Mouse (Mus musculus): ENCODE results near the gene Cbl. TPM values are rescaled to one million over a fixed set of nuclear protein-coding genes. Genes with fewer than 3 reads are reported as not detected.
A peak's percentile ranks its signal among the peaks of the same experiment; 100 is the strongest.
"Not testable (repeated sequence)": the region's sequence is repeated elsewhere in the genome, so short reads cannot be mapped to it uniquely, and the experiment has no call there.

The Cbl gene
- total RNA-seq, 2 experiments from 2014 or later = 45.2 to 65.1 TPM

DNA sequence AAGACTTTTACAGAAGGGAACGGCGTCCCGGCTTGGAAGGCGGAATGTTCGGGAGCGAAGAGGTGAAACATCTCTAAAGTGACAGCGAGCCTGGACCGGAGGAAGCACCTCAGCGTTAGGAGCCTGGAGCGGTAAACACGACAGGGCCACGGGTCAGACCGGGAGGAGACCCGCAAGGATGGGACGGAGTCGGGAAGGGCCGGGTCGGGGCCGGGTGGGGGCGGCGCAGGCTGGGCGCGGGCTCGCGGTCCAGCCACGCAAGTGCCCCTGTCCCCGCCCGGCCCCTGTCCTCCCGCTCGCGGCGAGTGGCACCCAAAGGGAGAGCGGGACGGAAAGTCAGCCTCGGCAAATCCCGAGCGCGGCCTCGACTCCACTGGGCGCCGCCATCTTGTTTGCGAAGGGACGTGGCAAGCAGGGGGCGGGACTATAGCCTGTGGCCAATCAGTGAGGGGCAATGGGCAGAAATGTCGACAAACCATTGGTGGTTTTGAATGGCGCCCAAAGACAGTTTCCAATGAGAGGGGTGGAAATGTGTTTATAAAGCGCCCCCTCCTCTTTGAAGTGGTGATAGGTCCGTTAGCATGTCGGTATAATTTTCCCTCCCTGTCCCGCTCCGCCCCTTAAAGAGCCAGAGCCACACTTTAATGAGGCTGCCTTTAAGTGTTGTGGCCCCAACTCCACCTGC, 120.6 kb downstream of the Cbl start, which contains the start of the genes Gm49380 and Rnf26:
TSS of gene Gm49380 (minus strand) at position 396 of the 685 bp plus-strand sequence.
TSS of gene Rnf26 (minus strand) at position 413 of the 685 bp plus-strand sequence.
- DNase-seq (ENCODE audit: low spot score in 2 of 2) = peak; percentile 90 to 93
- intact Hi-C loops (cut with DNase I) = no loop called here

GRCm38 (mm10) chr9:44111909-44112308, 121.9 kb downstream of the Cbl start:
- DNase-seq (ENCODE audit: low spot score in 2 of 2); intact Hi-C loops (cut with DNase I): not testable (repeated sequence)

DNA sequence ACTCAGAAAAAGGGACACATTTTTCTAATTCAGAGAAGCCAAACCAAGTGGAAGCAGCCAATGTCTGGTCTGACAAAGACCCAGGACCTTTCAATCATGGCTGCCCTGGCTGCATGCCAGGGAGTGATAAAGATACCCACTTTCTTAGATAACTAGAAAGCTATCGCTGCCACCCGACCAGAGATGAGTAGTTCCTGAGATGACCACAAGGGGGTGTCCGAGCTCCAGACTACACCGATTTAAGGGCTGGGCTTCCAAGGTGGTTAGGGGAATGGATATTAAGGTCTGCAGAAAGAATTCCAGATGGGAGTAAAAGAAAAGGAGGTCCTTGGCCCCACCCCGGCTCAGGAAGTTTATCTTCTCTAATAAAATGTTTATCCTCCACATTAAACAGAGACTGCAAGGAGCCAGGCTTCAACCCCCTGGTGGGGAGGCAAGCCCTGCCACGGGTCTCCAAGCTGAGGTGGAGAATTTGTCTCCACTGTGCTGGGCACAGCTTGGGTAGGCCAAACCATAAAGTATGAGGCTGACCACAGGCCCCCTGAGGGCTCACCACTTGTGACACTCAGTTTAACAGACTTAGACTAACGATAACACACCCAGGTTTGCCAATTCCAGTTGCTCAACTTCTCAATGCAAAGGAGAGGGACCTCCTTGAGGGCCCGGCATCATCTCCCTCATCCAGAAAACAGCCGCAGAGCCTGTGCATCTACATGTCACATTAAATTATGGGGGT, 124.3 kb downstream of the Cbl start:
- DNase-seq (ENCODE audit: low spot score in 2 of 2) = peak; percentile 69 to 73
- intact Hi-C loops (cut with DNase I) = loop anchor here (10.0 kb wide), 1 partner anchor 125 kb away; no protein-coding TSS in a partner anchor

GRCm38 (mm10) chr9:44108269-44109055, 125.4 kb downstream of the Cbl start:
- no peak for DNase-seq (ENCODE audit: low spot score in 2 of 2)
- intact Hi-C loops (cut with DNase I) = loop anchor here (10.0 kb wide), 1 partner anchor 124 kb away; no protein-coding TSS in a partner anchor

DNA sequence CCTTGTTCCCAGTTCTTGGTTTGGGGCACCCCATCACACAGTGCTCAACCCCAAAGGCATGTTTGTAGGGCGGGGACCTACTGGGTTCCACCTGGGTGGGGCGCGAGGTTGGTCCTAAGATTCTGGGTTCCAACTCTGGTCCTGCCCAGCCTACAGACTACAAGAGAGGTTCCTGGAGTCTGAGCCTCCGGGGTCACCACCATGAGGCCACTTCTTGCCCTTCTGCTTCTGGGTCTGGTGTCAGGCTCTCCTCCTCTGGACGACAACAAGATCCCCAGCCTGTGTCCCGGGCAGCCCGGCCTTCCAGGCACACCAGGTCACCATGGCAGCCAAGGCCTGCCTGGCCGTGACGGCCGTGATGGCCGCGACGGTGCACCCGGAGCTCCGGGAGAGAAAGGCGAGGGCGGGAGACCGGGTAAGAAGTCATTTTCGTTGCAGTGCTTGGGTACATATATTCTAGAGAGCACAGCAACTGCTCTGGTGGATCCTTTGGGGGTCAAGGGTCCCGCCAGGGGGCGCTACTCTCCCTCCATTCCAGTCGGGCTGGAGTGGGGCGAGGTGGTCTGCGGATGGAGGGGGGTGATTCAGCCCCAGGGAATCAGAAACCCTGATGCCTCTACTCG, 126.2 kb downstream of the Cbl start:
- DNase-seq (ENCODE audit: low spot score in 2 of 2) = no peak
- intact Hi-C loops (cut with DNase I) = loop anchor here (10.0 kb wide), 1 partner anchor 123 kb away; no protein-coding TSS in a partner anchor

DNA sequence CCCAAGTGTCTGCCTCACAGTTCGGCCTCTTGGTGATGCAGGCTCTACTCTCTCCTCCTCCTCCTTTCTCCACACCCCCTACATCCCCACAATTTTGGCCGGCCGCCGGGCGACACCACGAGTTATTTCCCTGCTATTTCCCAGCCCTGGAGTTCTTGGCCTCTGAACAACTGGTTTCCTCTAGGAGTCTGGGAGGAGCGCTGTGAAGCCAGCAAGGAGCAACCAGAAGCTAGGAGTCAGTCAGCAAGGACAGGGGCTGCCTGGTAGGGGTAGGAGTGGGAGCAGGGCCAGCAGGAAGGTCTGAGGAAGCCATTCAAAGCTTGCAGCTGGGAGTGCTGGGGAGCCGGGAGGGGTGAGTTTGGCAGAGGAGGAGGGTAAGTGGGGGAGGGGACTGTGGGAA, 126.7 kb downstream of the Cbl start, which contains the start of gene C1qtnf5:
TSS of gene C1qtnf5 (plus strand) at position 136 of the 400 bp plus-strand sequence.
- intact Hi-C loops (cut with DNase I) = loop anchor here (10.0 kb wide), 1 partner anchor 122 kb away; no protein-coding TSS in a partner anchor

GRCm38 (mm10) chr9:44106596-44106995, 127.3 kb downstream of the Cbl start:
- intact Hi-C loops (cut with DNase I) = loop anchor here (10.0 kb wide), 1 partner anchor 122 kb away; no protein-coding TSS in a partner anchor
- no peak for DNase-seq (ENCODE audit: low spot score in 2 of 2)

More for the DNA sequence above, 126.7 kb downstream of the Cbl start, which contains the start of gene C1qtnf5:
- DNase-seq (ENCODE audit: low spot score in 2 of 2) = peak; percentile 60 to 70

GRCm38 (mm10) chr9:44106182-44106581, 127.7 kb downstream of the Cbl start:
- intact Hi-C loops (cut with DNase I) = loop anchor here (10.0 kb wide), 1 partner anchor 121 kb away; no protein-coding TSS in a partner anchor
- DNase-seq (ENCODE audit: low spot score in 2 of 2) = no peak

DNA sequence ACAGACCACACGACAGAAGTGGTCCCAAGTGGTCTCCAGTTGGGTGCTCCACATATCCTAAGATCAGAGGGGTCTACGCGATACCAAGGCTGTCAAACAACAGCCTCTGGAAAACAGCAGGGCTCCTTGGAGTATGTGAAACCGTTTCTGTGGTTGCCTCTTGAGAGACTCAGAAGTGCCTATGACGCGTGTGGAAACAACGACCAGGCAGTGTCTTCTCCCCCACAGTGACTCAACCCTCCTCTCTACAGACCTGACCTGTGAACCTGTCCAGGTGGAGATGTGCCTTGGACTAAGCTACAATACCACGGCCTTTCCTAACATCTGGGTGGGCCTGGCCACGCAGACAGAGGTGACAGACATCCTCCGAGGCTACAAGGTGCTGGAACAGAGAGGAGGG, 128.1 kb downstream of the Cbl start:
- intact Hi-C loops (cut with DNase I) = loop anchor here (10.0 kb wide), 1 partner anchor 121 kb away; no protein-coding TSS in a partner anchor
- DNase-seq (ENCODE audit: low spot score in 2 of 2) = no peak

DNA sequence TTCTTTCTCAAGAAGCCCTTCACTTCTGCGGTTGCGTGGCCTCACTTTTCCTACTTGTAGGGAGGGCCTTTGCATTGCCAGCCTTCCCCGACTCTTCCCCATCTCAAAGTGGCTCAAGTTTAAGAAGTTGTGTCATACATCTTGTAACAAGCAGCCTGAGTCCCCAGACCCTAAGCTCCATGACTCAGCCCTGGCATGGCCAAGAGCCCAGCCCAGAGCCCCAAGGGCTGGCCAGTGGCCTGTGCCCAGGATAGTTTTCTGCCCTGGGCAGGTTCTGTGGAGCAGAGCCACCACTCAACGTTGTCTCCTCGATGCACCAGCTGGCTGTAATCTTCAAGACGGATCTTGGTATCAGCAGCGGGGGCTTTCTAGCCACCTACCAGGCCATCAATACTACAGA, 129.0 kb downstream of the Cbl start:
- intact Hi-C loops (cut with DNase I) = loop anchor here (10.0 kb wide), 1 partner anchor 120 kb away; no protein-coding TSS in a partner anchor
- no peak for DNase-seq (ENCODE audit: low spot score in 2 of 2)

DNA sequence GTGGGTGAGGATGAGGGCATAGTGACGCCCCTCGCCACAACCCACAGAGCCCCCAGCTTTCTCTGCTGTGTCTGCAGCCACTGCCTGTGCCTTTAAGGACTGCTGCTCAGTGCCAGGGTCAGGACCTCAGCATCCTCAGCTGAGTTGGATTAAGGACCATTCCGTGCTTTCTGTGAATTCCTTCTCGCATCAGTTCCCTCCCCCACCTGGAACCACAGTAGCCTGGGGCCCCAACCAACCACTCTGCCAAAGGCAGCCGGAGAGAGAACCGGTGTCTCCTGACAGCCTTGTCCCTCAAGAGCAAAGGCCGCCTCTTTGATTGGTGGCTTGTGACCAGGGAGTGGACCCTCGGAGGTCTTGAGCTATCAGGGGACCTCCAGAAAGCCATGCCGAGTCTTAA, 132.4 kb downstream of the Cbl start, which contains the start of gene Mfrp:
TSS of gene Mfrp (plus strand) at position 240 of the 400 bp plus-strand sequence.
- intact Hi-C loops (cut with DNase I) = loop anchor here (10.0 kb wide), 1 partner anchor 117 kb away; no protein-coding TSS in a partner anchor
- DNase-seq (ENCODE audit: low spot score in 2 of 2) = no peak

DNA sequence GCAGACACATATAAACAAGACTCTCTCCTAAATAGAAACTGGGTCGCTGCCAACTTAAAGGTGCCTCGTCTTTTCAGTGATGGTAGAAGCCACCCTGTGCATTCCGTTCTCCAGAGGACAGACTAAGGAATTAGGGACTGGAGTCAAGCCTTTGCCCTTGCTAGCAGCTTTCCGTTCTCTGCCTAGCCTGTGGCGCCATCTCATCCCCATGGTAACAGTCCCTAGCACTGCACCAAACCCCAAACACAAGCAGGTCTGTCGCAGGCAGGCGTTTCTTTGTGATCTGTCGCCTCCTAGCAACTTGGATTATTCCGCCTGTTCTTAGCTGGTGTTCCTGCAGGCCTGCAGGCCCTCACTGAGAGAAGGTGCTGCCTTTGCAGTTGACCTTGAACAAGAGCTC, 137.3 kb downstream of the Cbl start:
- intact Hi-C loops (cut with DNase I) = no loop called here
- peak in 1 of 2 experiments; percentile 59 for DNase-seq (ENCODE audit: low spot score in 2 of 2)

DNA sequence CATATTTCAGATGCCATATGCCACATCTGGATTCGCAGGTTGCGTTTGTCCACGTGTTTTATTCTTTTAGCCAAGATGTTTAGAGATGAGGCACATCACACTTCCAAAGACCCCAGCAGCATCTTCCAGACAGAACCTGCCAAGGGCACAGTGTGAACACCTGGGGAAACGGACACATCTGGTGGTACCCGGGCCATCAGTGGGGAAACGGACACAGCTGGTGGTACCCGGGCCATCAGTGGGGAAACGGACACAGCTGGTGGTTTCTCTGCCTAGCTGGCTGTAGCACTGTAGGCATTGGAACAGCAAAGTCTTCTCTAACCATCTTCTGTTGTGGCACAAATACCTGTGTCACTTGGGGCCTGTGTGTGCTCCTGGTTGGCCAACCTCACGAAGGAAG, 138.1 kb downstream of the Cbl start:
- peak in 1 of 2 experiments; percentile 8 for DNase-seq (ENCODE audit: low spot score in 2 of 2)
- intact Hi-C loops (cut with DNase I) = no loop called here

DNA sequence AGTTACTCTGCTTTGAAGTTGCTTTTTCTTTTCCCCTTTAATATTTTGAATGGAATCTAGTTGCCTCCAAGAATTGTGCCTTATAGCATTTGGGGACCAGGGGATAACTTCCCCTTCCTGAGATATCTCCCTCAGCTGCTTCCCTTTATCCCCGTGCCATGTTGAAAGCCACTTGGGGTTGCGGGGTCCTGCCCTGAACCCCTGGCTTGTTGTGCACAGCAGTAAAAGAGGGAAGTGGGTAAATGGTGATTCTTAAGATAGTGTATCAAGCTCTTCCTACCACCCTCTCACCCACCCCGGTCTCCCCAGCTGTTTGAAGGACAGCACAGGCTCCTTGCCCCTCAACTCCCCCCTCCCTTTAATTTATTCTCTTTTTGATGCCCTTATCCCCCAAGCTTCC, 139.1 kb downstream of the Cbl start:
- no peak for DNase-seq (ENCODE audit: low spot score in 2 of 2)
- intact Hi-C loops (cut with DNase I) = no loop called here

DNA sequence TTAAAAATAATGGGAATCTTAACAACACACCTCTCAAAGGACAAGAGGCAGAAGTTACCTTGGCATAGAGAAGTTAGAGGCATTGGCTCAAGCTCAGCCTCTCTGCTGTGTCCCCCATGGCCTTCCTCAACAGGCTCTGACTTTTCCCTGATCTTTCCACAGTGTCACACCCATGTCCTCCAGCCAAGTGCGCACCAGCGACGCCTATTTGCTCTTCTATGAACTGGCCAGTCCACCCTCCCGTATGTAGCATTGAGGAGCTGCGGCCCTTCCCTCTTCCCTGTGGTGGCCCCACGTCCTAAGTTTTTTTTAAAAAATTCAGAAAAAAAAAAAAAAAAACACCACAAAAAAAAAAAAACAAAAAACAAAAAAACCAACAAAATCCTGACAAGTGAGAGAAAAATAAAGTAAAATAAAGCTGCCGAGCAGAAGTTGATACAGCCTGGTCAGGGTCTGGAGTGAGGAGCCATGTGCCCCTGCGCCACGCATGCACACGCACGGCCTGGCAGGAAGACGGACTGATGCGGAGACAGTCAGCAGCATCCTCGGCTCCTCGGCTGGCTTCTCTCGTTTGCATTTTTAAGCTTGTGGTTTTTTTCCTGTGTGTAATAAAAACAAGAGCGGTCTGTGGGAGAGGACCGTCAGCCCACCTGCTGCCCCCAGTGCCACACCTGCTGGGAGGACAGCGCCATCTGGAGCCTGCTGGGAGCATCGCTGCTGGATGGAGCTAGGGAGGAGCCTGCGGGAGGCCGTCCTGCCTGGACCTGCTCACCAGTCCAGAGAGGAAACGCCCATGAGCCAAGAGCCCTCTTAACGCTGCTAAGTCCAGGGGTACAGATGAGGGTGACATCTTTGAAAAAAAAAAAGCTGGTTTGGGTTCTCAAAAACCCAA, 140.0 kb downstream of the Cbl start:
- intact Hi-C loops (cut with DNase I) = no loop called here
- DNase-seq (ENCODE audit: low spot score in 2 of 2) = peak; percentile 82 to 87

Data from left cerebral cortex, postnatal 36 days (tissue).